Mouse (Mus musculus): ENCODE data around the gene Gpr68. TPM values are rescaled to one million over a fixed set of nuclear protein-coding genes. Genes with fewer than 3 reads are reported as not detected.

The Gpr68 gene
- polyA plus RNA-seq, 1 experiment from 2014 or later = 0.62 TPM

- no peak overlapping the region for H3K4me3 ChIP-seq (replicated peaks)
- no peak overlapping the region for H3K4me2 ChIP-seq (replicated peaks)
- peak; percentile 55; the same call in 1 of the 2 replicates for ATAC-seq
- no peaks in the 10 kb centered on the region for H3K4me1 ChIP-seq (replicated peaks)
- no peaks in the 10 kb centered on the region for H3K27me3 ChIP-seq (replicated peaks)
- no peak overlapping the region for H3K27ac ChIP-seq
- H3K9me3 ChIP-seq = no peaks in the 10 kb centered on the region
- no peaks in the 10 kb centered on the region for H3K36me3 ChIP-seq
- 77% methylated on average over 3 of the region's 3 CpGs for WGBS
- H3K9ac ChIP-seq = no peak overlapping the region
Observed at GRCm38 (mm10) chr12:100862856-100863446, 45.0 kb downstream of the Gpr68 start.

- Histone ChIP-seq H3K9me3 (no peaks in the 10 kb centered on the region), H3K27me3 (replicated peaks) (no peaks in the 10 kb centered on the region), H3K27ac (no peak overlapping the region), H3K36me3 (no peaks in the 10 kb centered on the region), H3K9ac (no peak overlapping the region), H3K4me2 (replicated peaks) (no peak overlapping the region), H3K4me1 (replicated peaks) (no peaks in the 10 kb centered on the region), H3K4me3 (replicated peaks) (no peak overlapping the region)
- no peak for ATAC-seq
- 73% methylated on average over 3 of the region's 3 CpGs for WGBS
Observed at GRCm38 (mm10) chr12:100862272-100862671, 45.7 kb downstream of the Gpr68 start.

GRCm38 (mm10) chr12:100857791-100858190 is 50.2 kb downstream of the Gpr68 start:
- H3K9ac ChIP-seq = no peak overlapping the region
- WGBS = 66% methylated on average over 7 of the region's 7 CpGs
- no peaks in the 10 kb centered on the region for H3K4me1 ChIP-seq (replicated peaks)
- no peaks in the 10 kb centered on the region for H3K9me3 ChIP-seq
- peak; percentile 85 for ATAC-seq
- no peak overlapping the region for H3K27ac ChIP-seq
- no peak overlapping the region for H3K4me2 ChIP-seq (replicated peaks)
- no peaks in the 10 kb centered on the region for H3K36me3 ChIP-seq
- H3K4me3 ChIP-seq (replicated peaks) = no peak overlapping the region
- H3K27me3 ChIP-seq (replicated peaks) = no peaks in the 10 kb centered on the region

GRCm38 (mm10) chr12:100856337-100856736 is 51.7 kb downstream of the Gpr68 start:
- Histone ChIP-seq H3K4me1 (replicated peaks) (no peaks in the 10 kb centered on the region), H3K4me2 (replicated peaks) (no peak overlapping the region), H3K9me3 (no peaks in the 10 kb centered on the region), H3K36me3 (no peaks in the 10 kb centered on the region), H3K9ac (no peak overlapping the region), H3K27me3 (replicated peaks) (no peaks in the 10 kb centered on the region), H3K4me3 (replicated peaks) (no peak overlapping the region), H3K27ac (no peak overlapping the region)
- 80% methylated on average over 2 of the region's 2 CpGs for WGBS
- ATAC-seq = no peak

GRCm38 (mm10) chr12:100852370-100852769 is 55.6 kb downstream of the Gpr68 start:
- no peak for ATAC-seq
- WGBS = 79% methylated on average over 3 of the region's 3 CpGs
- H3K4me2 ChIP-seq (replicated peaks) = no peak overlapping the region
- H3K4me3 ChIP-seq (replicated peaks) = no peak overlapping the region
- H3K27me3 ChIP-seq (replicated peaks) = no peaks in the 10 kb centered on the region
- H3K9ac ChIP-seq = no peak overlapping the region
- H3K27ac ChIP-seq = no peak overlapping the region
- H3K9me3 ChIP-seq = no peaks in the 10 kb centered on the region
- no peaks in the 10 kb centered on the region for H3K36me3 ChIP-seq
- no peaks in the 10 kb centered on the region for H3K4me1 ChIP-seq (replicated peaks)

GRCm38 (mm10) chr12:100849421-100850138 is 58.4 kb downstream of the Gpr68 start:
- Histone ChIP-seq H3K27me3 (replicated peaks) (no peaks in the 10 kb centered on the region), H3K36me3 (no peaks in the 10 kb centered on the region), H3K27ac (no peak overlapping the region), H3K9me3 (no peaks in the 10 kb centered on the region), H3K9ac (no peak overlapping the region), H3K4me3 (replicated peaks) (no peak overlapping the region), H3K4me2 (replicated peaks) (no peak overlapping the region), H3K4me1 (replicated peaks) (no peaks in the 10 kb centered on the region)
- ATAC-seq = peak; percentile 86
- WGBS = 75% methylated on average over 7 of the region's 7 CpGs

- WGBS = 38% methylated on average over 11 of the region's 11 CpGs
- no peak overlapping the region for H3K4me2 ChIP-seq (replicated peaks)
- ATAC-seq = no peak
- no peak overlapping the region for H3K4me3 ChIP-seq (replicated peaks)
- H3K4me1 ChIP-seq (replicated peaks) = no peaks in the 10 kb centered on the region
- no peaks in the 10 kb centered on the region for H3K9me3 ChIP-seq
- H3K27me3 ChIP-seq (replicated peaks) = no peaks in the 10 kb centered on the region
- H3K27ac ChIP-seq = no peak overlapping the region
- no peaks in the 10 kb centered on the region for H3K36me3 ChIP-seq
- H3K9ac ChIP-seq = no peak overlapping the region
Observed at GRCm38 (mm10) chr12:100847437-100848080, 60.4 kb downstream of the Gpr68 start.

- no peak overlapping the region for H3K4me3 ChIP-seq (replicated peaks)
- H3K9me3 ChIP-seq = no peaks in the 10 kb centered on the region
Observed at GRCm38 (mm10) chr12:100846566-100846965, 61.4 kb downstream of the Gpr68 start.

GRCm38 (mm10) chr12:100845829-100846228 is 62.2 kb downstream of the Gpr68 start:
- no peak overlapping the region for H3K27ac ChIP-seq
- no peaks in the 10 kb centered on the region for H3K9me3 ChIP-seq
- WGBS = 32% methylated on average over 2 of the region's 2 CpGs
- H3K4me3 ChIP-seq (replicated peaks) = no peak overlapping the region
- H3K27me3 ChIP-seq (replicated peaks) = no peaks in the 10 kb centered on the region
- no peak overlapping the region for H3K9ac ChIP-seq
- no peaks in the 10 kb centered on the region for H3K36me3 ChIP-seq
- ATAC-seq = no peak
- H3K4me1 ChIP-seq (replicated peaks) = no peaks in the 10 kb centered on the region
- H3K4me2 ChIP-seq (replicated peaks) = no peak overlapping the region

More at GRCm38 (mm10) chr12:100846566-100846965, 61.4 kb downstream of the Gpr68 start:
- Histone ChIP-seq H3K9ac (no peak overlapping the region), H3K36me3 (no peaks in the 10 kb centered on the region), H3K4me1 (replicated peaks) (no peaks in the 10 kb centered on the region), H3K27ac (no peak overlapping the region), H3K4me2 (replicated peaks) (no peak overlapping the region), H3K27me3 (replicated peaks) (no peaks in the 10 kb centered on the region)
- ATAC-seq = no peak; the same call in 1 of the 2 replicates
- WGBS = 38% methylated on average over 1 of the region's 1 CpGs

GRCm38 (mm10) chr12:100844546-100844945 is 63.5 kb downstream of the Gpr68 start:
- ATAC-seq = no peak
- Histone ChIP-seq H3K27ac (no peak overlapping the region), H3K9me3 (no peaks in the 10 kb centered on the region), H3K27me3 (replicated peaks) (no peaks in the 10 kb centered on the region), H3K4me3 (replicated peaks) (no peak overlapping the region), H3K36me3 (no peaks in the 10 kb centered on the region), H3K4me2 (replicated peaks) (no peak overlapping the region), H3K9ac (no peak overlapping the region), H3K4me1 (replicated peaks) (no peaks in the 10 kb centered on the region)
- 84% methylated on average over 7 of the region's 7 CpGs for WGBS

GRCm38 (mm10) chr12:100843171-100843570 is 64.8 kb downstream of the Gpr68 start:
- no peak overlapping the region for H3K27ac ChIP-seq
- 73% methylated on average over 4 of the region's 4 CpGs for WGBS
- no peaks in the 10 kb centered on the region for H3K27me3 ChIP-seq (replicated peaks)
- no peaks in the 10 kb centered on the region for H3K4me1 ChIP-seq (replicated peaks)
- H3K9ac ChIP-seq = no peak overlapping the region
- no peak for ATAC-seq
- H3K36me3 ChIP-seq = no peaks in the 10 kb centered on the region
- H3K9me3 ChIP-seq = no peaks in the 10 kb centered on the region
- H3K4me3 ChIP-seq (replicated peaks) = no peak overlapping the region
- no peak overlapping the region for H3K4me2 ChIP-seq (replicated peaks)

GRCm38 (mm10) chr12:100841211-100841792 is 66.7 kb downstream of the Gpr68 start:
- Histone ChIP-seq H3K4me3 (replicated peaks) (no peak overlapping the region), H3K27me3 (replicated peaks) (no peaks in the 10 kb centered on the region), H3K9ac (no peak overlapping the region), H3K4me2 (replicated peaks) (no peak overlapping the region), H3K9me3 (no peaks in the 10 kb centered on the region), H3K36me3 (no peaks in the 10 kb centered on the region), H3K4me1 (replicated peaks) (no peaks in the 10 kb centered on the region), H3K27ac (no peak overlapping the region)
- peak; percentile 84 for ATAC-seq
- WGBS = 22% methylated on average over 3 of the region's 3 CpGs

All from intestine, embryonic 15.5 days (tissue).